Mouse (Mus musculus): ENCODE data around the gene Fap. TPM values are rescaled to one million over a fixed set of nuclear protein-coding genes. Genes with fewer than 3 reads are reported as not detected.

The Fap gene
- total RNA-seq, 2 experiments from 2014 or later, result 3.3 to 3.6 TPM

- DNase-seq (ENCODE audit: low spot score in 2 of 2), result no peak
- intact Hi-C loops (cut with DNase I), result no loop called here
These were observed 25.8 kb downstream of the Fap start for GRCm38 (mm10) chr2:62548104-62548503.

- DNase-seq (ENCODE audit: low spot score in 2 of 2), result no peak
- intact Hi-C loops (cut with DNase I), result no loop called here
These were observed 38.4 kb downstream of the Fap start for GRCm38 (mm10) chr2:62535483-62535882.

- no peak for DNase-seq (ENCODE audit: low spot score in 2 of 2)
- intact Hi-C loops (cut with DNase I), result no loop called here
These were observed 42.8 kb downstream of the Fap start for GRCm38 (mm10) chr2:62531065-62531464.

GRCm38 (mm10) chr2:62526399-62526798 lies 47.5 kb downstream of the Fap start:
- intact Hi-C loops (cut with DNase I), result loop anchor here (10.0 kb wide), 1 partner anchor 98 kb away; no protein-coding TSS in a partner anchor
- peak; percentile 25 to 43 for DNase-seq (ENCODE audit: low spot score in 2 of 2)

- peak; percentile 54 to 68 for DNase-seq (ENCODE audit: low spot score in 2 of 2)
- intact Hi-C loops (cut with DNase I), result no loop called here
These were observed 56.1 kb downstream of the Fap start for GRCm38 (mm10) chr2:62517790-62518189.

- intact Hi-C loops (cut with DNase I), result no loop called here
- no peak for DNase-seq (ENCODE audit: low spot score in 2 of 2)
These were observed 59.4 kb downstream of the Fap start for GRCm38 (mm10) chr2:62514477-62514876.

- peak; percentile 71 to 81 for DNase-seq (ENCODE audit: low spot score in 2 of 2)
- intact Hi-C loops (cut with DNase I), result no loop called here
These were observed 60.4 kb downstream of the Fap start for GRCm38 (mm10) chr2:62513477-62513876.

- no peak for DNase-seq (ENCODE audit: low spot score in 2 of 2)
- intact Hi-C loops (cut with DNase I), result no loop called here
These were observed 66.7 kb downstream of the Fap start for GRCm38 (mm10) chr2:62507130-62507529.

GRCm38 (mm10) chr2:62506441-62506840 lies 67.4 kb downstream of the Fap start:
- DNase-seq (ENCODE audit: low spot score in 2 of 2), result no peak
- intact Hi-C loops (cut with DNase I), result no loop called here

GRCm38 (mm10) chr2:62504269-62504796 lies 69.5 kb downstream of the Fap start:
- intact Hi-C loops (cut with DNase I), result no loop called here
- no peak for DNase-seq (ENCODE audit: low spot score in 2 of 2)

GRCm38 (mm10) chr2:62503326-62503725 lies 70.5 kb downstream of the Fap start:
- intact Hi-C loops (cut with DNase I), result no loop called here
- DNase-seq (ENCODE audit: low spot score in 2 of 2), result peak in 1 of 2 experiments; percentile 63

GRCm38 (mm10) chr2:62502516-62502915 lies 71.4 kb downstream of the Fap start:
- peak in 1 of 2 experiments; percentile 39 for DNase-seq (ENCODE audit: low spot score in 2 of 2)
- intact Hi-C loops (cut with DNase I), result no loop called here

GRCm38 (mm10) chr2:62498821-62499220 lies 75.1 kb downstream of the Fap start:
- intact Hi-C loops (cut with DNase I), result no loop called here
- DNase-seq (ENCODE audit: low spot score in 2 of 2), result no peak

GRCm38 (mm10) chr2:62498086-62498485 lies 75.8 kb downstream of the Fap start:
- DNase-seq (ENCODE audit: low spot score in 2 of 2), result no peak
- intact Hi-C loops (cut with DNase I), result no loop called here

GRCm38 (mm10) chr2:62497333-62498002 lies 76.4 kb downstream of the Fap start:
- no peak for DNase-seq (ENCODE audit: low spot score in 2 of 2)
- intact Hi-C loops (cut with DNase I), result no loop called here

GRCm38 (mm10) chr2:62495407-62495806 lies 78.5 kb downstream of the Fap start:
- intact Hi-C loops (cut with DNase I), result no loop called here
- DNase-seq (ENCODE audit: low spot score in 2 of 2), result peak in 1 of 2 experiments; percentile 66

GRCm38 (mm10) chr2:62489832-62490231 lies 84.0 kb downstream of the Fap start:
- intact Hi-C loops (cut with DNase I), result no loop called here
- peak in 1 of 2 experiments; percentile 20 for DNase-seq (ENCODE audit: low spot score in 2 of 2)

- DNase-seq (ENCODE audit: low spot score in 2 of 2), result no peak
- intact Hi-C loops (cut with DNase I), result no loop called here
These were observed 89.0 kb downstream of the Fap start for GRCm38 (mm10) chr2:62484906-62485305.

GRCm38 (mm10) chr2:62483550-62483949 lies 90.3 kb downstream of the Fap start, which contains the start of gene Gcg:
Gene Gcg, minus strand, starts transcription at chr2:62483650.
- intact Hi-C loops (cut with DNase I), result no loop called here
- no peak for DNase-seq (ENCODE audit: low spot score in 2 of 2)

- no peak for DNase-seq (ENCODE audit: low spot score in 2 of 2)
- intact Hi-C loops (cut with DNase I), result no loop called here
These were observed 93.3 kb downstream of the Fap start for GRCm38 (mm10) chr2:62480285-62481198.
